In genomic region chr2:104590068-104590828, GRCm38 (mm10) we compare ENCODE assay signal across 8 mouse cellular contexts. TPM values are rescaled to one million over a fixed set of nuclear protein-coding genes. Genes with fewer than 3 reads are reported as not detected.
DNase-seq lines count a peak whose midpoint lies in the region; ATAC-seq lines count a peak whose summit lies in the region.

Cstf3 (plus strand) TSS chr2:104590523.

- DNase-seq in adipocyte (ENCODE audit: low spot score): peak; percentile 100
- peak; percentile 99 for DNase-seq in embryo, embryonic 10 days (ENCODE audit: low spot score)
- DNase-seq in gastrocnemius, postnatal 10 days: peak; percentile 97
- peak; percentile 99 for DNase-seq in induced T-regulatory cell, adult 2 months (ENCODE audit: low read depth)
- DNase-seq in left cerebral cortex, adult 9 months (ENCODE audit: low spot score in 2 of 2): peak; percentile 97 to 99
- peak; percentile 99 for DNase-seq in right cerebral cortex, postnatal 14 days
- DNase-seq in urinary bladder, postnatal 36 days (ENCODE audit: low spot score in 2 of 2): peak; percentile 98 to 99

- ATAC-seq in megakaryocyte progenitor cell, adult 5-6 weeks (replicated peaks; ENCODE audit: poor library complexity): peak; percentile 91

RNA-seq across cellular contexts. Expression of gene Cstf3, which starts in this region (rescaled TPM):
- total RNA-seq in gastrocnemius, postnatal 10 days (2021): 10 to 100 TPM; 12.4 to 17.0 TPM
- total RNA-seq in megakaryocyte progenitor cell, adult 5-6 weeks (2015): 41.5 and 60.7 TPM in 2 replicates
- 20.9 and 24.5 TPM in 2 replicates for total RNA-seq in megakaryocyte progenitor cell, adult 5-6 weeks (2017)

Comparison
In these comparisons a context has a peak if more than half of its experiments do, and no peak if none do; other contexts are left out.
1. Peak in every context shown above with its lines: DNase-seq and ATAC-seq.